Mouse (Mus musculus): ENCODE results near the gene Psma6. TPM values are rescaled to one million over a fixed set of nuclear protein-coding genes. Genes with fewer than 3 reads are reported as not detected.

Gene Psma6
- total RNA-seq, 2 experiments from 2014 or later: 357 to 358 TPM

DNA sequence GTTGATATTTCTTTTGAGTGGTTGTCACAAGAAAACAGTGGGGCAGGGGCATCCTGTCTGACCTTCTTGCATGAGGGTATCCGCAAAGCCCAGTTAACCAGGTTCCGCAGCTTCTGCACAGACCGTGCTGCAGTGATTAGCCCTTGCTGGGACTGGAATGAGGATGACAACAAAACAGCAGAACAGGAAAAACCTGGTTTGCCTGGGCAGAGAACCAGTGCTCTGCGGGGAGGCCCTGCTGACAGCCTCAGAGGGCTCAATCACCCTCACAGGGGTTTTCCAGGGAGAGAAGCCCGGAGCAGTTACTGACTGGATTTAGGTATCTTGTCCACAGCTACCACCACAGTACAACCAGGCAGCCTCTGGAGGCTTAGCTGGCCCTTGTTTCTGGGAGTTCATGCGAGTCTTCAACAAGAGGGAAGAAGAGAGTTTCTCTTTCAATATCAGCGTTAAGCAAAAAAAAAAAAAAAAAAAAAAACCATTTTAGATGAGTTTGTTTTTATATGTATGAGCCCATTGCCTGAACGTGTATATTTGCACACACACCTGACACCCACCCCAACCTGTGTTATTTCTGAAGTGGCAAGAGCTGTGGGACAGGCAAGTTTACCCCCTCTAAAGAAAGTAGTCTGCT lies 49.9 kb downstream of the Psma6 start:
- no peak for ATAC-seq (replicated peaks; ENCODE audit: low FRiP score, low TSS enrichment, poor library complexity, severe bottlenecking)

DNA sequence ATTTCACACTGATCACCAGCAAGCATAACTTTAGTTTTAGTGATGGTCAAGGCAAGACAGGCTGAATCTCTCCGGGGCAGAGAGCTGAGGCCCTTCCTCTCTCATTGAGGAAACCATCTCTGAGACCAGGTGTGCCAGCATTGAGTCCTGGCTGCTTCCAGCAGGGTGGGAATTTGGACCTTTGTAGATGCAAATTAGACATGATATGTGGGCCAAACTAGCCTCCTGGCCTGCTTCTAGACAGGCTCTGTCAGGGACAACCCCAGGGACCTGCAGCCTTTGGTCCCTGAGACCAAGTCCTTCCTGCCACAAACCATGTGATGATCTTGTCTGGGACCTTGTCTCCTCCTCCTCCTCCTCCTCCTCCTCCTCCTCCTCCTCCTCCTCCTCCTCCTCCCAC lies 51.1 kb downstream of the Psma6 start:
- ATAC-seq (replicated peaks; ENCODE audit: low FRiP score, low TSS enrichment, poor library complexity, severe bottlenecking): no peak

DNA sequence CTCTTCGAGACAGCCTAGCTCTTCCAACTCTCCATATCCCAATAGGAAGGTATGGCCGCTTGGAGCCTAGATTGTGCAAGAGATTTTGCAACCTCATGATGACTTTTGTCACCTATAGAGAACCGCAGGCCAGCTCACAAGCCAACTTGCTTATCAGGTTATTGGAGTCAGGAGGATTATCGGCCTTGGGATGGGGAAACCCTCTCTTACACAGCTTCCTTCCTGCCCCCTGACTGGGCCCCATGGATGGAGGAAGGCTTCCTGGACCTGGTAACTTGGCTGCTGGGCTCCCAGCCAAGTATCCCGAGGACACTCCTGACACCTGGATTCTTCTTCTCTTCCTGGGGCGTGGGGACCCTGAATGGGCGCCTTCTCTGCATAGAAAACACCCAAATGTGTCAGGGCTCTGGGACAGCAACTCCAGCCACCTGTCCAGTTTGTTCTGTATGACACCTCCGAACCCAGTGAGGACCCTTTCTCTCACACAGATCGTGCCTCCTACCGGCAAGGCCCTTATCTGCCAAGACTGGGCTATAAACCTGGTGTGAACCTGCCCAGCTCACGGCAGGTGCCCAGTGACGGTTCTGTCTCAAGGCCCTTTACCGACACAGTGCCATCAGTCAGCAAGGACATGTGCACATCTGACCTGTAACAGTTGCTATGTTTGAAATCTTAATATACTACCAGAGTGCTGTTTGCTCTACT lies 53.3 kb downstream of the Psma6 start:
- no peak for ATAC-seq (replicated peaks; ENCODE audit: low FRiP score, low TSS enrichment, poor library complexity, severe bottlenecking)

DNA sequence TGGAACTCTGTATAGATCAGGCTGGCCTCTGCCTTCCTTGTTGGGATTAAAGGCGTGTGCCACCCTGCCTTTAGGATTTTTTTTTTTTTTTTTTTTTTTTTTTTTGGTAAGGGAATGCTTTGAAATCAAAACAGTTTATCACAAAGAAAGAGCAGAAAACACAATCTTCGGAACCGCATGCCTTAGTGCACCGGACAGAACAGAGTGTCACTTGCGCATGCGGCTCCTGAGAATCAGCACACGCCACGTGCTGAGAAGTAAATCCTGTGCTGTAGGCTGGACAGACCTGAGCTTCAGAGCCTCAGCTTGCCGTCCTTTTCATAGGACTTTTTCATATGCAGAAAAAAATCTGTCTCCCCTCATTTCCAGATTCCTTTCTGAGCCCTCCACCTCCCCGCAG lies 54.0 kb downstream of the Psma6 start:
- ATAC-seq (replicated peaks; ENCODE audit: low FRiP score, low TSS enrichment, poor library complexity, severe bottlenecking): no peak

DNA sequence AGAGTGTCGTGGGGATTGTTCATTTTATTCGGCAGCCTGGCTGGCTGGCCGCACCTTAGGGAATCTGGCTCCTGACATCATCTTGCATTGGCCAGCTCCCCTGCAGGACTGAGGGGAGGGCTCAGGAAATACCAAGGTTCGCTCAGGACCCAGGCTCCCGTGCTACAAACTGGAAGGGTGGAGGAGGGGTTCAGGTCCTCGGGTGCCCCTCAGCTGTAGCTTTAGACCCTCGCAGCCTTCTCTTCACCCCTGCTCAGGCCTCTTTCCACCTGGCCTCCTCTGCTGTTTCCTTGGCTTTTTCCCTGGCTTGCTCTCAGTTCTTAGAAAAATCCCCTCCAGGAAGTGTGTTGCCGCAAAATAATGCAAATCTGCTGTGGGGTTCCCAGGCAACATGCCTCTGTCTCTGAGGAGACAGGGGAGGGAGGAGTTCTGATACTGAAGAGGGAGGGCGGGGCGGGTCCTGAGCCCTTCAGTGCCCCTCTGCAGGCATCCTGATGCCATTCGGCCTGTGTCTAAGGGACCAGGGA lies 54.7 kb downstream of the Psma6 start:
- no peak for ATAC-seq (replicated peaks; ENCODE audit: low FRiP score, low TSS enrichment, poor library complexity, severe bottlenecking)

DNA sequence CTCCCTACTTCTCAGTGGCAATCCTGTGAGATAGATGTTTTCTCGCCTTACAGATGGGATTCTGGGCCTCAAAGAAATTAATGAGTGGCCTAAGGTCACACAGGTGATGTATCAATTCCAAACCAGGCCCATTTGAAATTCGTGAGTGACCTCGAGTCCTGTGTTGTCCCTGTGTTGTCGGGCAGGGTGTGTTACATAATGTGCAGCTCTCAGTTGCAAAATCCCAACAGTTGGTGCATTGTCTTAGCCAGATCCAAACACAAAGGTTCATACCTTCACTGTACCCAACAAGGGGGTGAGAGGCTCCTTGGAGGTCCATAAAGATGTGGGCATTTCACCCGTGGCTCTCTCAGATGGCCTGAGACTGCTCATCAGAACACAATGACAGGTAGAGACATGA lies 56.4 kb downstream of the Psma6 start:
- no peak for ATAC-seq (replicated peaks; ENCODE audit: low FRiP score, low TSS enrichment, poor library complexity, severe bottlenecking)

DNA sequence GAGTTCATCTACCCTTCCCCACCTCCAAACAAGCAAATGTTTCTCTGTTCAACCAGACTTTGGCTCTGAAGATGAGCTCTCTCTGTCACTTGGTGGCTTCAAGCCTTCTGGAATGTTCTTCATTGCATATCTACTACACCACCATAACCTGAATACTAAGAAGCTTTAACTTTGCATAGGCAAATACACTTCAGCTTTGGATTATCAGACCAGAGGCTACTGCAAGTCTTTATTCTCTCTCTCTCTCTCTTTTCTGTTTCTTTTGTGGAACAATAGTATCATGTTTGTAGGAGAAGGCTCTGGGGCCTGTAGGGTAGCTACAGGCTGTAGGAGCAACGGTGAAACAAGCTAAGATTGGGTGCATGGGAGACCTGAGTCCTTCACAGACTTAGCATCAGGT lies 58.2 kb downstream of the Psma6 start:
- no peak for ATAC-seq (replicated peaks; ENCODE audit: low FRiP score, low TSS enrichment, poor library complexity, severe bottlenecking)

DNA sequence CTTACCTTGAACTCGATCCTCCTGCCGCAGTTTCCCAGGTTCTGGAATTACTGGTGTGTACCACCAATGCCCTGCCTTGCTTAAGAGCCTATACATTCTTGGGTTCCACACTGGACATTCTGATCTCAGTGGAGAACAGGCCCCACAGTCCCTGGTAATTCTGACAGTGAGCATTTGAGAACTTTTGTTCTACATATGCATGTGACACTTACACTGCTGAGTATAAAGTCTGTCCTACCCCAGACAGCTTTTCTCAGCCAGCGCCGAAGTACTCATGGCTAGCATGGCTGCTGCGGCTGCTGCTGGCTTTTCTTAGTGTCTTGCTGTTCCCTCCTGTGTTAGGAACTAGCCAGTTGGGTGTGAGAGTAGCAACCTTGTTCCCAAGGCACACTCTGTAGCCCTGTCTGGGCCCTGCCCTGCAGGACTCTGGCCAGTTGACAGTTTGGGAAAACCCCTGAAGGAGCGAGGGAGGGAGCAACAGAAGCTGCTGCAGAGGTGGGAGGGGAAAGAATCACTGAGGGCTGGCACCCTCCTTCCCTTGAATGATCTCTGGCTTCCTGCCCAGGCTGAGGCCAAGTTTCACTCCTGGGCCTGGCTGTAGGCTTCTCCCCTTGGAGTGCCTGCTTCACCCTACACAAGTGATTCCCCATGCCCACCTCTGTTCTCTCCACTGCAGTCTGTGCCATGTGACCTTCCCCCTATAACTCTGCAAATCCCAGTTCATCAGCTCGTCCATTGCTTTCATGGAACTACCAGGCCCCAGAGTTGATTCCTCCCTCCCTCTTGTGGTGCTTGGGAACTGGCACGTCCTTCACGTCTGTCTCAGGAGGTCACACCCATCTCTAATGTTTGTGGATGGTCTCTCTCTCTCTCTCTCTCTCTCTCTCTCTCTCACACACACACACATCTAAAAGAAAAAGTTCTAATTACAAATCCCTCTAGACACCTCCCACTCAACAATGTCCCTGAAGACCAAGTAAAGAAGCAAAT lies 59.1 kb downstream of the Psma6 start:
- peak; percentile 74 for ATAC-seq (replicated peaks; ENCODE audit: low FRiP score, low TSS enrichment, poor library complexity, severe bottlenecking)

DNA sequence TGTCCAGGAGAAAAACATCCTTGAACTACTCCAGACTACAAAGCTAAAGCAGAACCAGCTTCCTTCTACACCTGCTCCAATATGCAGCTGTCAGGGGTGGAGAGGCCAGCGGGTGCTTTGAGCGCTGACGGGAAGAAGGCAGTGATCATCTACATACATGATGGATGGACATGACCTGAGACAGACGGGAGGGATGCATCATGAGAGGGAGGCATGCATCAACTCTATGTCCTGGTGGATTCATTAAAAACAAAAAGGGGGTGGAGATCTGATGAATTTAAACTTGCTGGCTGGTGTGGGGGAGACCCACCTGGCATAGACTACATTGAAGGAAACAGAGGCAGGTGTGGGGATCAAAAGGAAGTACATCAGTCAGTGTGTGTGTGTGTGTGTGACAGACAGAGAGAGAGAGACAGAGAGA lies 60.0 kb downstream of the Psma6 start:
- ATAC-seq (replicated peaks; ENCODE audit: low FRiP score, low TSS enrichment, poor library complexity, severe bottlenecking): no peak

DNA sequence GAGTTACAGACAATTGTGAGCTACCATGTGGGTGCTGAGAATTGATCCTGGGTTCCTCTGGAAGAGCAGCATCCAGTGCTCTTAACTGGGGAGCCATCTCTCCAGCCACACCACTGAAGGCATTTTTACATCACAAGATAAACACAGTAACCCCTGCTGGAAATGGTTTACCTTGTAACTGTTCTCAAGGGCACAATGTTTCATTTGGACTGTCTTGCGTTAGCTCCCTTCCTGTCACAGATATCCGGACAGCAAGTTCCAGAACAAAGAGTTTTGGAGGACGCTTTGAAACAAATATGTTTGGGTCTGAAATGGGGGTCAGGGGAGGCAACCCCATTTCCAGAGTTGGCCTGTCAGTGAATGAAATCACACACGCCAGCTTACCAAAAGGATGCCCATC lies 61.6 kb downstream of the Psma6 start:
- ATAC-seq (replicated peaks; ENCODE audit: low FRiP score, low TSS enrichment, poor library complexity, severe bottlenecking): no peak

DNA sequence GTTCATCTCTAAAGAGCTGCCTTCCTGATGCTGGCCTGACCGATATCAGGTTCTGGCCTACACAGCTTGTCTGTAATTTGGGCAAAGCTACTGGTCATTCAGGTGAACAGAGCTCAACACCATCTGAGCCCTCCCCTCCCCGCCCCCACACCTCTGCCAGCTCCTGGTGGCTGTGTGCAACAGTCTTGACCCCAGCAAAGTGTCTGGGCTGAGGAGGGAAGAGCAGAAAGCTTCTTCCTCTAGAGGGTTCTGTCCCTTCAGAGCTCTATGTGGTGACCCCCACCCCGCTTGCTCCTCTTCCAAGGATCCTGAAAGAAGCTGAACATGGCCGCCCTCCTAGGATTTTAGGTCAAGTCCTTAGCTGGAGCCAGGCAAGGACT lies 62.3 kb downstream of the Psma6 start:
- no peak for ATAC-seq (replicated peaks; ENCODE audit: low FRiP score, low TSS enrichment, poor library complexity, severe bottlenecking)

DNA sequence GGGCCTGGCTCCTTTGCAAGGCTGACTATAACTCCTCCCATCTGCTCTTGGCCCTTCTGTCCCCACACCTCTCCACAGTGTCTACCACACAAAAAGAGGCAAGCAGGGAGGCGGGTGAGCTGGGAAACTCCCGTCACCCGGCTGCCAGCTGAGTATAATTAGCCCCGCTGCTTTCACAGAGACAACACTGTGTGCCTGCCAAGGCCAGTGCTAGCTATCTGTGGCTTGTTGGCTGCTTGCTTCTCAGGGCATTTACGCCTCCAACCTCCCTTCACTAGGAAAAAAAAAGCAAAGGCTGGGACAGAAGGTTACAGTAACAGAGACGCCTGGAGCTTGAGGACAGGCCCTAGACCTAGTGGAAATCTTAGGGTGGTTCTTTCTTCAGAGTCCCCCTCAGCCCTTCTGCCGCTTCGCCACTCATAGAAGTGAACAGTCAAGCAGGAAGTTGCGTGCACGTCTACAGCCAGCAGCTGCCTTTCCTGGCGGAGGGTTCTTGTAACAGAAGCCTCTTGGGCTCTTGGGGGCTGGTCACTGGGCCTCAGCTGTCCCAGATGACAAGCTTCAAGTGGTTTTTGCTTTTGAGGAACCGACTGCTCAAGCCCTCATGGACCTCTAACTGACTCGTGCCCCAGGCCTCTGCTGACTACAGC lies 62.8 kb downstream of the Psma6 start:
- ATAC-seq (replicated peaks; ENCODE audit: low FRiP score, low TSS enrichment, poor library complexity, severe bottlenecking): peak; percentile 70

DNA sequence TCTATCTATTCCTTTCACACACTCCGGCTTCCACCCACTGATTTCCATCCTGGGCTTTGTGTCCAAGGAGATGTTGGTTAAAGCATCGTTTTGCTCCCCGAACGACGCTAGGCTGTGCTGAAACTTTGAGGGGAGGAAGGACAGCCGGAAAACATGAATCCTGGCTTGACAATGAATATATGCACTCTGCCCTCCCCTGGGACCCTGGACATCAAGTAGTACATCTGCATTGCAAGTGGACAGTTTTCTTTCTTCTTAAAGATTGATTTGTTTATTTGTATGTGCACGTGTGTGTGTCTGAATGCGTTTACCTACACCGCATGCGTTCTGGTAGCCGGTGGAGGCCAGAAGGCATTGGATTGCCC lies 63.4 kb downstream of the Psma6 start:
- ATAC-seq (replicated peaks; ENCODE audit: low FRiP score, low TSS enrichment, poor library complexity, severe bottlenecking): no peak

DNA sequence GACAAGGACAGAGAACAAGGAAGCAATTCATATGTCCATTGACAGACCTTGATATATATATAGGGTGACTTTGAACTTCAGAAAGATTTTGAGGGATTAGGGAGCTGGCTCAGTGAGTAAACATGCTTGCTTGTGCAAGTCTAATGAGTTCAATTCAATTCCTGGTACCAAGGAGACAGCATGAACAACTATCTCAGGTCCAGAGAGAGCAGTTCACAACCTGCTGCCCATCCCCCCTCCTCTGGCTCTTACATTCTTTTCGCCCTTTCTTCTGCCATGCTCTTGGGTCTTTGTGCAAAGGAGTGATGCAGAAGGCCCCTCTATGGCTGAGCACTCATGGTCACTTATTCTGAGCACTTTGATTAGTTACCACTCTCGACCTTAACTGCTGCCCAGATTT lies 64.4 kb downstream of the Psma6 start:
- ATAC-seq (replicated peaks; ENCODE audit: low FRiP score, low TSS enrichment, poor library complexity, severe bottlenecking): no peak

DNA sequence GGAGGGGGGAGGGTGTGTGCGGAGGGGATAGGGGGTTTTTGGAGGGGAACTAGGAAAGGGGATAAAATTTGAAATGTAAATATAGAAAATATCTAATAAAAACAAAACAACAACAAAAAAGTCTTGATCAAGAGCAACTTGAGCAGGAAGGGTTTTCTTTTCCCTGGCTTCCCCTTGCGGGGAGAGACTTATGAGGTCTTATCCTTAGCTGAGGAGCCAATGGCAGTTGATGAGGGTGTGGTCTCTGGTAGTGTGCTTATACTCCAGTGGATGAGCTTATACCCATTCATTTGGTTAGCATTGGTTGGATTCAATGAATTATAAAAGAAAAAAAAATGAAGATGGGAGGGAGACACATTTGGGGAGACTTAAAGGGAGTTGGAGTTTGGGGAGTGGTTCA lies 65.0 kb downstream of the Psma6 start:
- no peak; the same call in 1 of the 2 replicates for ATAC-seq (replicated peaks; ENCODE audit: low FRiP score, low TSS enrichment, poor library complexity, severe bottlenecking)

DNA sequence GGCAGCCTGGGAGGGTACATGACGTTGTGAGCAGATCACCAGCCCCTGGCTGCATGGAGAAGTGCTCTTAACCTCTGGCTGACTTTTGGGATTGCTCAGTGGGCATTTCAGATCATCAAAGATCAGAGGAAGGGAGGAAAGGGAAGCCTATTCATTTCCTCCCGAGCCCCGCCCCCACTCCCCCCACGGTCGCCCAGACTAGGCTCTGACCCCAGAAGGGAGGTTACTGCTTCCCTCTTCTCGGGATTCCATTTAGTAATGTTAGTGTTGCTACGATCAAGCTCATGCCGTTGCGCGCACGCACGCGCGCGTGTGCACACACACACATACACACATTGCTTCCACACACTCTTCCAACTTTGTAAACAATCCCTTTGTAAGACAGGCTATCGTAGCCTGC lies 66.4 kb downstream of the Psma6 start:
- ATAC-seq (replicated peaks; ENCODE audit: low FRiP score, low TSS enrichment, poor library complexity, severe bottlenecking): no peak

DNA sequence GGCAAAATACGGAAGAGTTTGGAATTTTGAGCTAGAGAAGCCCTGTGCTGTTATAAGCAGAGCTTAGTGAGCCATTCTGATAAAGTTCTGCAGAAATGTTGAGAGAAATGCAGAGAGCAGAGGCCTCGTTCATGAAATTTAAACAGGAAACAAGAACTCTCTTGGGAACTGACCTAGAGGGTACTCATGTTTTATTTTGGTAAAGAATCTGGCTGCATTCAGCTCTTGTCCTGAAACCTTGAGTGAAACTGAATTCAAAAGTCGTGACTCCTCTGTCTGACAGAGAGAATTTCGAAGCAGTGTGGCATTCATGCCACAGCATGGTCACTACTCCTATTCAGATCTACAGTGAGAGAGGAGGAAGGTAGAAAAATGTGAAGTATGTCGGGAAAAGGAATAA lies 68.8 kb downstream of the Psma6 start:
- no peak for ATAC-seq (replicated peaks; ENCODE audit: low FRiP score, low TSS enrichment, poor library complexity, severe bottlenecking)

DNA sequence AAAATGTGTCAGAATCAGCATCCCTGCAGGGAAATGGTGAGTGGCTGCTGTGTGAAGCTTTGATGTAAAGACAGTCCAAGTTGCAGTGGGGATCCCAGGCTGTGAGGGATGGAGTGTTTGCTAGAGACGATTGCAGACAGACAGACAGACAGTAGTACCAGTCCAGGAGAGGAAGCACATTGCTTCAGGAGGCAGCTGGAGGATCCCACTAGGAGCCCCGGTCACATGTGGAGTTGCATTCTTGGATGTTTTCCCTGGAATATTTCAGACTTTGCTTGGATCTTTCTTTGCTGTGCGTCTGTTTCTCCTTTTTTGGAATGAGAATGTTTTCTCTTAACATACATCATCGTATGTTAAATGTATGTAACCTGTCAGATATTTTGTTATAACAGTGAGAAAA lies 69.9 kb downstream of the Psma6 start:
- ATAC-seq (replicated peaks; ENCODE audit: low FRiP score, low TSS enrichment, poor library complexity, severe bottlenecking): no peak

DNA sequence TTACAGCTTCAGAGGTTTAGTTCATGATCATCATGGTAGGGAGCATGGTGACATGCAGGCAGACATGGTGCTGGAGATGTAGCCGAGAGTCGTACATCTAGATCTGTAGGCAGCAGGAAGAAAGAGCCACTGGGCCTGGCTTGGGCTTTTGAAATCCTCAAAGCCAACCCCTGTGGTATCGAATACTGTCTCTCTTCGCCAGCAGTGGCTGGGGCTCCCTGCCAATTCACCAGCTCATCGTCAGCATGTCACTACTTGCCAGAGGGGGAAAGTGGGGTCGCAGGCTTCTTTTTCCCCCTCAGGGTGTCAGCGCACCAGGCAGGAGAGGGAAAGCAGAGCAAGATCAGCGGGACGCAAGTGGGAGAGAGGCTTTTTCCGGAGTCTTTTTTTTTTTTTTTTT lies 71.2 kb downstream of the Psma6 start:
- no peak for ATAC-seq (replicated peaks; ENCODE audit: low FRiP score, low TSS enrichment, poor library complexity, severe bottlenecking)

DNA sequence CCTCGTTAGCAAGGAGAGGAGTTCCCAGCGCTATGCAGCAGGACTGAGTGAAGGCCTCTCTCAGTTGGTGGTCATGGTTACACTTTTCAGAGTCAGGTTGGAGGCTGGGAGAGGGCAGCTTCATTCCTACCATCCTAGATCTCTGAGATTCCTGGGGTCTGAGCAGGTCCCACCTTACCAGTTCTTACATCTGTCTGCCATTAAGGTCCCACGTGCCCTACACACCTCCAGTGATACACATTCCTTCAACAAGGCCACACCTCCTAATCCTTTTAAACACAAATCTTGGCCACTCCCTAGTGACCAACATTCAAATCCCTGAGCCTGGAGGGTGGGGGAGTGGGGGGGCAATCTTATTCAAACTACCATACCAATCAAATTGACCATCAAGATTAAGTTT lies 72.1 kb downstream of the Psma6 start:
- ATAC-seq (replicated peaks; ENCODE audit: low FRiP score, low TSS enrichment, poor library complexity, severe bottlenecking): no peak
